Mouse (Mus musculus): Measurements from ENCODE around the gene Smarcc1. TPM values are rescaled to one million over a fixed set of nuclear protein-coding genes. Genes with fewer than 3 reads are reported as not detected.

Smarcc1 gene
- total RNA-seq, 2 experiments from 2014 or later: 103 to 118 TPM

- DNase-seq: no peak
- intact Hi-C loops (cut with DNase I): no loop called here
These were observed 156.0 kb downstream of the Smarcc1 start for GRCm38 (mm10) chr9:110273507-110273906.

DNA sequence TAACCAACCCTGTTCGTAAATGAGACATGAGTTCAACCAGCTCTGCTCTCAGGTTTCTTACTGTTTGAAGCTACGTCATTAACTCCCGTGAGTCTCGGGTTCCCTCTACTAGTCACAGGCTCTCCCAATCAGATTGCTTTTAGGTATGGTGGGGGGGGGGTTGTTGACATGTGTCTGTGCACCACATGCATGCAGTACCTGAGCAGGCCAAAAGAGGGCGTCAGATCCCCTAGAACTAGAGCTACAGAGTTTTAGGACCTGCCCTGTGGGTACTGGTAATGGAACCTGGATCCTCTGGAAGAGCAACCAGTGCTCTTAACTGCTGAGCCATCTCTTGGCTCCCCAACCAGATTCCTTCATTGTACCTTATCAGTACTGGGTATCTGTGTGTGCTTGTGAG, 158.4 kb downstream of the Smarcc1 start:
- DNase-seq: no peak
- intact Hi-C loops (cut with DNase I): no loop called here

GRCm38 (mm10) chr9:110277431-110277881, 159.9 kb downstream of the Smarcc1 start:
- intact Hi-C loops (cut with DNase I): no loop called here
- peak; percentile 55 for DNase-seq

DNA sequence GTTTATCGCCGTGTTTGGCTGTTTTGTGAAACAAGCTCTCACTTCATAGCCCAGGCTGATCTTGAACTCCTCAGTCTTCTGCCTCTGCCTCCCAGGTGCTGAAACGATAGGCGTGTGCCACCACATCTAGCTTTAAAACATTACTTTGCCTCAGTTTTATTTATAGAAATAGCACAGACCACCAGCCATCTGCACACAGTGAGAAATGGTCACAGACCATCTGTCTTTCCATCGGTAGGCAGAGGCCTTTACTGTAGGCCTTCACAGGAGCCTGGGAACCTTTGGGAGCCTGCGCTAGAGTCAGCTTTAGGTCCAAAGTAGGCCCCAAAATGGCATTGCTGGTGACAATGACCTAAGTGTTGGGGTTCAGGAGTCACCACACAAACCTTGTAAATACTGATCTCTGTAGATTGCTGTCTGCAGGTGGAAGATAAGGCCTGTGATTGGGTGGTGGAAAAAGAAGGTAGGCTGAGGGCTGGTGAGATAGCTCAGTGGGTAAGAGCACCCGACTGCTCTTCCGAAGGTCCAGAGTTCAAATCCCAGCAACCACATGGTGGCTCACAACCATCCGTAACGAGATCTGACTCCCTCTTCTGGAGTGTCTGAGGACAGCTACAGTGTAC, 166.7 kb downstream of the Smarcc1 start:
- DNase-seq: no peak
- intact Hi-C loops (cut with DNase I): no loop called here

DNA sequence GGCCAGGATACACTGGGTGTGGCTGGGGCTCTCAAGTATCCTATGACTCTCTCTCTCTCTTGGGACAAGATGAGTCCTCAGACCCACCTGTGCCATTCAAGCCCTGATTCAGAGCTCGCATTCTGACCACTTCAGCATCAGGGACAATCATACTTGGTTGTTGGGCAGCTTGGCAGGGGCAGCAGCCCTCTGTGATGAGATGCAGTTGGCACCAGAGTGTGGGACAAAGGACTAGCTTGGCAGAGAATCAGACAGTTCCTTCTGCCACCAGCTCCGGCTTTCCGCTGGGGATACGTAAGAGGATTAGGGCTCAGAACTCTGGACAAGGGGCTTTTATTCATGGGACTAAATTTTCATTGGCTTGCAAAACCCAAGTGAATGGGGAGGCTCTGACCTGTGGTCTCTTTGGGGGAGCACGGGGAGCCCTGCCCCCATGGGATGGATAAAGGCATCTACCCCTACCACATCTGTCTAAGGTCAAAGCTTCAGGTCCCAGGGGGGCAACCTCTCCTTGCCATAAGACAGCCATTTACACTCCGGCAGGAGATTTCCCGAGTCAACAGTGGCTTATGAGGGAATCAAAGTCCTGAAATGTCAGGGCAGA, 169.9 kb downstream of the Smarcc1 start:
- peak; percentile 81 for DNase-seq
- intact Hi-C loops (cut with DNase I): loop anchor here (5.0 kb wide), 1 partner anchor 40 kb away; no protein-coding TSS in a partner anchor

Small RNA genes within 50 kb of the gene (microRNA-seq; reads per million reads assigned to microRNA genes)
- 72.0 reads per million, percentile 47 among the genes with 10 or more reads in this experiment for gene Mir6236

Other genes starting within 250 kb of the Smarcc1 start
- 10 to 100 TPM in 1 of 2 experiments, 1 to 10 TPM in 1; 9.9 to 10.3 TPM for gene Cdc25a, start 242.1 kb upstream of the Smarcc1 start, total RNA-seq (2021)
- 100 to 1,000 TPM; 477 to 488 TPM for gene Map4, start 186.2 kb upstream of the Smarcc1 start, total RNA-seq (2021)
- 100 to 1,000 TPM; 150 to 157 TPM for gene Dhx30, start 122 bp downstream of the Smarcc1 start, total RNA-seq (2021)
- 100 to 1,000 TPM; 420 to 463 TPM for gene Cspg5, start 126.1 kb downstream of the Smarcc1 start, total RNA-seq (2021)
- 10 to 100 TPM; 12.5 to 19.3 TPM for gene Elp6, start 187.5 kb downstream of the Smarcc1 start, total RNA-seq (2021)
- 10 to 100 TPM; 96.7 to 99.5 TPM for gene Scap, start 215.6 kb downstream of the Smarcc1 start, total RNA-seq (2021)

Measured in left cerebral cortex, postnatal 4 days (tissue).